Mouse (Mus musculus) gastrocnemius, postnatal 25 days (tissue): ENCODE data around the gene Cmtm6. TPM values are rescaled to one million over a fixed set of nuclear protein-coding genes. Genes with fewer than 3 reads are reported as not detected.

Experiments
- DNase-seq: peaks from one replicate; pipeline ENCODE4 v3.0.0; 2022
- total RNA-seq, 2 experiments: library from RNA; stranded (reverse); gene quantifications; 1 replicate in 1 of 2; 2 replicates in 1 of 2; pipeline ENCODE4 v1.2.3; 2021

Gene Cmtm6
- total RNA-seq, 2 experiments from 2014 or later: 7.9 to 8.1 TPM

DNA sequence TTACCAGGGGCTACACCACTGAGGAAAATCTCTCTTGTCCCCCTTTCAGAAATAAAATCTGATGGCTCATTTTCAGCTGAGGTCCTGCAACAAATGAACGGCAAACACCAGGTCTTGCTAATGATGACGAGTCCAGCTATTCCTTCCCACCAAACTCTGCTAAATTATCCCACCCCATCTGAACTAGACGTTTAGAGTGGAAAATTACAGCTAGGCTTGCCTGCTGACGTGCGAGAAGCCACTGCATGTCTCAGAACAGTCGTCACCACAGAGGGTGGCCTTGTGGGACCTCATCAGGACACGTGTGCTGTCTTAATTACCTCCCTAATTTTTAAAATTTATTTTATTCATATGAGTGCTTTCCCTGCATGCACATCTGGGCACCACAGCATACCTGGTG, 40.6 kb downstream of the Cmtm6 start:
- DNase-seq: no peak

DNA sequence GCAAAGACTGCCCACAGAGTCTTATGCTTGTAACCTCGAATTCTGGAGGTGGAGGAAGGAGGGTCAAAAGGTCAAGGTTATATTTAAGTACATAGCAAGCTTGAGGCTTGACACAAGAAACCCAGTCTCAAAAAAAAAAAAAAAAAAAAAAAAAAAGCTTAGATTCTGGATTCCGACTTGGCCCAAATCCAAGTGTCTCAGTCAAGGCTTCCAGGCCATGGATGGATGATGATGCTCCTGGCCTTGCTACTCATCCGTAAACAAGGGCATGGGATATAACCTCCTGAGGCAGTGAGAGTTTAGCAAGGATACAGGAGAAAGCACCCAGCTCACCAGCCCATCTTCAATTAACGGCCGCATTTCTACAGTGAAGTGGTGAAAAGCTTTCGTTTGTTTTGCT, 43.7 kb downstream of the Cmtm6 start:
- no peak for DNase-seq

GRCm38 (mm10) chr9:114775272-114775671, 44.4 kb downstream of the Cmtm6 start:
- peak; percentile 79 for DNase-seq

DNA sequence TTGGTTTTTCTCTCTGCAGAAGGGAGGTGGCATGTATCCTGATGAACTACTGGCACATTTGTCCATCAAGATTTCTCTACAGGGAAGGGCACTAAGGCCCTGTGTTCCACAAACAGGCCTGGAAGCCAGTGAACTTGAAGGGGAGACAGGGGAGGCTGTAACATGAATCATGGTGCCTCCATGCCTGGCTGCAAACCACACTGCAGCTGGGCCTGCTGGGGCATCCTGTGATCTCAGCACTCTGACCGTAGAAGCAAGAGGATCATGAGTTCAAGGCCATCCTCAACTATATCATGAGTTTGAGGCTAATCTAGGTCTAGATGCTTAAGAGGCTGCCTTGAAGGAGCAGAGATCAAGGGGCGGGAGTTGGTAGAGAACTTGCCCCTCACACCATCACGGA, 45.4 kb downstream of the Cmtm6 start:
- DNase-seq: no peak

DNA sequence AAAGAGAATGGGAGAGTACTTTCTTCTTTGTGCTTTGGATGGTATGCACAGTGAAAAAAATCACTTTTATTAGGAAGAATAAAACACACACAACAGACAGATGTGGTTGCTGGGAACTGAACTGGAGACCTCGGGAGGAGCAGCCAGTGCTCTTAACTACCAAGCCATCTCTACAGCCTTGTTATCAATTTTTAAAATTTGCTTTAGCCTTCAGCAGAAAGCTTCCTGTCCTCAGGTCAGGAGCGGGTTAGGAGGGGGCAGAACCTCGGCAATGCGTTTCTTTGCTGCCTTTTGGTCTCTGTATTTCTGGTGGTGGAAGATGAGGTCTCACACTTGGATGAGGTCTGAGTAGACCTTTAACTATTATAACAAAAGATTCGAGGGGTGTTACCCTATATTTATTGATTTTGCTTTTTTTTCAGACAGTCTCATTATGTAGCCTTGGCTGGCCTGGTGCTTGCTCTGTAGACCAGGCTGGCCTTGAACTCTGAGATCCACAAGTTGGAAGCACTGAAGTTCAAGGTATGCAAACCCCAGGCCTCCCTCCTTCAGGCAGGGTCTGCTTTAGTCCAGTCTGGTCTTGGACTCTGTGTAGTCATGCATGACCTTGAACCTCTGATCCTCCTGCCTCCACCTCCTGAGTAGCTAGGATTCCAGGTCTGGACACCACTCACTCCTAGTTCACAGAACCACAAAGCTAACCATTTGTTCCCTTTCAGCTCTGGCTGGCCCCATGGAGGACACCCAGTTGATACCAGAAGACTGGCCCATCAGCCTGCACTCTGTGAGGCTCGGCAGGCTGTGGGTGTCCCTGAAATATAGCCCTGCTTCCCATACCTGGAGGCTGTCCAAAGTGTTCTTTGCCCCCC, 46.5 kb downstream of the Cmtm6 start:
- DNase-seq: no peak

DNA sequence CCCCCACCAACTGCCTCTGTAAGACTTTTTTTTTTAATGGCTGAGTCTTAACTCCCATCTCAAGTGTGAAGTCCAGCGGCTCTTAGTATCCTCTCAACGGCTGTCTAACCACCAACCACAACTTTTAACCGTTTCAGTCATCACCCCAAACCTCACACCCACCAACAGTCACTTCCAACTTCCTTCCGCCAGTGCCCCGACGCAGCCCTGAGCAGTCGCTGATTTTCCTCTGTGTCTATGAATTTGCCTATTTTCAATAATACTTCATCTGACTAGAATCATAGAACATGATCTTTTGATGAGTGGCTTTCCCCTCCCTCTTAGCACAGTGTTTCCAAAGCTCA, 47.1 kb downstream of the Cmtm6 start:
- no peak for DNase-seq

DNA sequence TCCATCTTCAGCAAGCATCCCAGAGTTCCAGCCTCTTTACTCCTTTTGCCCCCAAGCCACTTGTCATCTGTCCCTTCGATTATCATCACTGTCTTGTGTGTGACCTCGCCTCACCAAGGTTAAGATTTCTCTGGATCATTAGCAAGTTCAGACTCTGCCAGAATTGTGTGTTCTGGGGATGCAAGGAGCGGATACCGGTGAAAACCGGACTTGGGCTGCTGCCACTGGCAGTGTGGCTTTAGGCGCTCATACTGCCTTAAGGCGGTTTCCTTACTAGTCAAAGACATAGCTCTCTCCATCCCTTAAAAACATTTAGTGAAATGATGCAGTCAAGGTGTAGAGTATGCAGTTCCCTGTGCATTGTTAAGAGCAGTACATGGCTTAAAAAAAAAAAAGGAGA, 48.0 kb downstream of the Cmtm6 start:
- DNase-seq: no peak

DNA sequence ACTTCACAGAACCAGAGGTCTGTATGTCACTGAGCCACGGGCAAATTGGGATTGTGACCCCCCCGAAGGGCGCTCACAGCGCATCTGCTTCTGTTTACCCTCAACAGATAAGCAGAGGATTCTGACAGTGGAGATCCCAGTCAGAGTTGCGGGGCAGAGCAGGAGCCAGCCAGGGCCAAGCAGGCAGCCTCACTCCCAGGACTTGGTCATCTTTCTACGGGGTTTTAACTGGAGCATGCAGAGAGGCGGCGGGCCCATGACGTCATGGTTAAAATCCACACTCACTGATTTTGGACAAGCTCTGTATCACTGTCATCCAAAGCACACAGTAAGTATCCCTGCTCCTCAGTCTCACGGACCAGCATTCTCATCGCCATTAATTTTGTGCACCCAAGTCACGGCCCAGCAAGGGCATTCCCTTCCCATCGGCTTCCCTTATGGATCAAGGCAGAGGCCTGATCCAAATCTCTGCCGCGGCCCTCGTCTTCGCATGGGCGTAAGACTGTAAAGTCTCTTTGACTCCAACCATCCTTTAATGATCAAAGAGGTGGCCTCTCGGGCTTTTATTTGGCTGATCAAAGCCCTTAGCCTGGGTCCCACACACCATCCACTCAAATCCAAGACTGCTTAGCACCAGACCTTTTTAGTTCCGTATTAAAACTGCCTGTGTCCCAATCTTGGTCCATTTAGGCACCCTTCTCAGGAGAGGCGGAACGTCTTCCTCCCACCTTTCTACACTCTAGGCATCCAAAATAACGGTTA, 49.2 kb downstream of the Cmtm6 start:
- no peak for DNase-seq

DNA sequence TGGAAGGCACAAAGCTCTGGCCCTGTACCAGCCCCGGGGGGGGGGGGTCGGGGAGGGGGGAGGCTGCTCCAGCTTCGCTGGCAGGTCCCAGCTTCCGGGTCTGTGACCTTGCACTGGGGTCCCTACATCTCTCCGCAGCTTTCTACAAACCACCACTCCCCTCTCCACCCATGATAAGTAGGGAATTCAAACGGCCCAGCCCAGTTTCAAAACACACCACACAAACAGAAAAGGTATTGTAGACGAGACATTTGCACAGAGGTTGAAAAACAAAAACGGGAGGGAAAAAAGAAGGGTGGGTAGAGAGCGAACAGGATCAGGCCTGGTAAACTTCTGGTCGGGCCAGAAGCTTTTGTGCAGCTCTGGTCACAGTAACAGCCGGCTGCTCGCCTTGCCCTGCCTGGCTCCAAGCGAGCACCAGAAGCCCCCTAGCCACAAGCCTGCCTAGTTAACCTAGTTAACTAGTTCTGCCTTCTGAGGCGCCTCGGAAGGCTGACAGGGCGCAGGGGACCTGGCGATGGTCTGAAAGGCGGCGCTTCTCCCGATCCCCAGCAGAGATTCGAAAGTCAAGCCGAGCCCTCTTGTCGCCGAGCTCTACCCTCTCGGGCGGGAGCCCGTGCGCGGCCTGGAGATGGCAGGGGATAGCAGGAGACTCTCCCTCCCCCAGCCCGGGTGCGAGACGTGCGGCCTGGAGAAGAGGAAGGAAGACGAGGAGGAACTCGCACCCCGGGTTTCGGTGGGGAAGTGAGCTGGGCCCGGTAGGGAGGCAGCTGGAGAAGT, 50.0 kb downstream of the Cmtm6 start:
- peak; percentile 53 for DNase-seq

DNA sequence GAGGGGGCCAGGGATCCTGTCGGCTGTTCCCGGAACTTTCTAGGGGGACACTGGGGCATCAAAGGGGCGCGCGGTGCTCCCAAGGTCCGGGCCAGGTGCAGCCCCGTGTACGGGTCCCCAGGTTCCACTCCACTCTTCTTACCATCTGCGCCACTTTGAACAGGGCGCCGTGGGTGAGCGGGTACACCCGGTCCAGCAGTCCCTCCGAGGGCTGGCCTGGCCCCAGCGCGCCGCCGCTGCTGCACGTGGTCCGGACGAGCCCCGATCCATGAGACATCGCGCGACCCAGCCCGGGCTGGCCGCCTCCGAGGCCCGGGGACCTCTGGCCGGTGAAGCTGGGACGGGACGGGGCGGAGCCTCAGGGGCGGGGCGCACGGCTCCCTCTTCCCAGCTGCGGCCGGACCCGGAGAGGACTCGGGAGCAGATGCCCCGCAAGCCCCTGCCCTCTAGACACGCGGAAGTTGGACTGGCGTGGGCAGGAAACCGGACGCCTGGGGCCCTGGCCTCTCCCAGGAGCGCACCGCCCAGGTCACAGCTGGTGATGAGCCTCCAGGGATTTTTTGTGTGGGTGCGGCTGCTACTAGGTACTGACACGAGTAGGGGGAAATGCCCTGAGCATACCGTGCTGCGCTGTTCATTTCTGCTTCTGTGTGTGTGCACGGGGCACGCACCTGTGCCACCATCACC, 50.8 kb downstream of the Cmtm6 start, which contains the start of gene Cmtm7:
Gene Cmtm7, minus strand, starts transcription at position 331 of the 687 bp plus-strand sequence.
- DNase-seq: peak; percentile 82

DNA sequence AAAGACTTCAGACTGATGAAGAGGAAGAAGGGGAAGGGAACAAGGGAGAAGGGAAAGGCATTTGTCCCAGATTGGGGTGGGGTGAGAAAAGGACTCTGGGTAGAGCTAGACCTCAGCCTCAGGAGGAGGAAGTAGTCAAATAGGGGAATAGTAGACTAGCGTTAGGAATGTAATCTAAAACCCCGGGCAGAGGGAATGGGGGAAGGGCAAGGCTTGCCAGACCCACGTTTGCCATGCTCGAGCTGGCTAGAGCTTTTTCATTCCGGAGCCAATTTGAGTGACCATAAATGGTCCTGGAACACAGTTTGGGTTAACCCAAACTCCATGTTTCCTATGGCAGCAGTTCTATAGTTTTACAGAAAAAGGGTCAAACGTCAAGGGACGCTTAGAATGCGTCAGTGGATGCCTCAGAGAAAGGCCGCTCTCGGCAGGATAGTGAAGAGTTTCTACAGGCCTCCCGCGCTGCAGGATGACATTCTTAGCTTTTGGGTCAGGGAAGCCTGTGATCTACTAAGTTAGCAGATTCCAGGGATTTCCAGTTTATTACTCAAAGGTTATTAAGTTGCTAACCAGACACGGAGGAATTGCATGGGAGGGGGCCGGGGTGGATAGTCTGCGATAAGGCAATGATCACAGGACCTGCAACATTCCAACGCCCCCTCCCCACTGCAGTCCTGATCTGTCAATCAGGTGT, 54.7 kb downstream of the Cmtm6 start:
- DNase-seq: no peak

DNA sequence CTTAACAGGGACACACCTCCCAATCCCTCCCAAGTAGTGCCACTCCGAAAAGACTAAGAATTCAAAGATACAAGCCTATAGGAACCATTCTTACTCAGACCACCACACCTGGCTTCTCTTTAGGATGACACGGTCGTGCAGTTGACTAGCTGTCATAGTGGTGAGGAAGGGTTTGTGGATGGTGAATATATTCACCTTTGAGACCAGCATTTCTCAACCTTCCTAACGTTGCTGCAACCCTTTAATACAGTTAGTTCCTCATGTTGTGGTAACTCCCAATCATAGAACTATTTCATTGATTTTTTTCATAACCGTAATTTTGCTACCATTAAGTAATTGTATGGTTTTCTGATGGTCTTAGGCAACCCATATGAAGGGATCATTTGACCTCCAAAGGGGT, 56.2 kb downstream of the Cmtm6 start:
- DNase-seq: no peak

DNA sequence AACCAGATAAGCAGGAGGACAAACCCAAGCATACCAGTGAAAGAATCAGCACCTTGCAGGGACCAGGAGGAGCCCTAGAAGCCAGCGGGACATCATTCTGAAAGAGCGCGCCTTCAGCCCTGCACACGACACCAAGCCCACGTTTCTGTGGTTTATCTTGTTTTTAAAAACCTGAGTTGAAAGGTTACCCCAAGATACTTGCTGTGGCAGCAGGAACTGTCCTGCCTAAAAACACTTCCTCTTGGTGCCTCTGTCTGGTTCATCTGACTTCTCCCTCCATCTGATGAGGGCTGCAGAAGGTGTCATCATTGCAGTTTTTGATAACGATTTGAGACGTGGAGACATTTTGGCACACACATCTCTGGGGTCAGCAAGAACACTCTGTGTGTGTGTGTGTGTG, 56.8 kb downstream of the Cmtm6 start:
- no peak for DNase-seq

- DNase-seq: no peak
Measured at GRCm38 (mm10) chr9:114788697-114789096, 57.8 kb downstream of the Cmtm6 start.

DNA sequence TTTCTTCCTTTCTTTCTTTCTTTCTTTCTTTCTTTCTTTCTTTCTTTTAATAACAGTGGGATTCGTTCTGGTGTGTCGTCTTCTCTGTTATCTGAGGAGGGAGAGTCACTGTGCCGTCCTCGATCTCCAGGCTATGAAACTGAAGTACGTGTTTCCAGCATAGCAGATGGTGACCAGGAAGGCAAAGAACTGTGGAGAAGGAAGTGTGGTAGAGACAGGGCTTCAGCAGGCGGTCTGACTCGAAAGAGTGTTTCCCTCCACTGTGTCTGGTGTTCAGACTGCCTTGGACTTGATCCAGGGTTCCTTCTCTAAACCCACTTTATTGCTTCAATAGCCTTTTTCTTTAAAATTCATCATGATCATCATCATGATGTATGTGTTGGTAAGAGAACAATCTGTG, 58.6 kb downstream of the Cmtm6 start:
- DNase-seq: no peak

GRCm38 (mm10) chr9:114789989-114790388, 59.1 kb downstream of the Cmtm6 start:
- DNase-seq: no peak

DNA sequence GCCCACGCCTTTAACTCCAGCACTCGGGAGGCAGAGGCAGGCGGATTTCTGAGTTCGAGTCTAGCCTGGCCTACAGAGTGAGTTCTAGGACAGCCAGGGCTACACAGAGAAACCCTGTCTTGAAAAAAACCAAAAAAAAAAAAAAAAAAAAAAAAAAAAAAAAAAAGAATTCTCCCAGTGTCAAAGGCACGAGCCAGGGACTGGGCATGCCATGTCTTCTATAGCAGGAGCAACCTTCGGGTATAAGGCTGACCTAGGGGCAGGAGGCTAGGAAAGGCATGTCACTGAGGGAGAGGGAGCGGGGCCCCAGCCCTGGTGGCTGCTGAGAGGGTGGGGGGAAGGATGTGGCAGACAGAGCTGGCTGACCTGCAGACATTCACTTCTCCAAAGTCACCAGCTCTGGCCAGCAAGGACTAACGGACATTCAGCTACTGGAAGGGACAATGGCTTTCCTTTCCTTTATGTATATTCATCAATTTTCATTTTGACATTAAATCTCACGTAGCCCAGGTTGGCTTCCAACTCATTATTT, 62.9 kb downstream of the Cmtm6 start:
- DNase-seq: no peak

GRCm38 (mm10) chr9:114794491-114794890, 63.6 kb downstream of the Cmtm6 start:
- no peak for DNase-seq

GRCm38 (mm10) chr9:114796473-114797050, 65.6 kb downstream of the Cmtm6 start:
- DNase-seq: no peak

DNA sequence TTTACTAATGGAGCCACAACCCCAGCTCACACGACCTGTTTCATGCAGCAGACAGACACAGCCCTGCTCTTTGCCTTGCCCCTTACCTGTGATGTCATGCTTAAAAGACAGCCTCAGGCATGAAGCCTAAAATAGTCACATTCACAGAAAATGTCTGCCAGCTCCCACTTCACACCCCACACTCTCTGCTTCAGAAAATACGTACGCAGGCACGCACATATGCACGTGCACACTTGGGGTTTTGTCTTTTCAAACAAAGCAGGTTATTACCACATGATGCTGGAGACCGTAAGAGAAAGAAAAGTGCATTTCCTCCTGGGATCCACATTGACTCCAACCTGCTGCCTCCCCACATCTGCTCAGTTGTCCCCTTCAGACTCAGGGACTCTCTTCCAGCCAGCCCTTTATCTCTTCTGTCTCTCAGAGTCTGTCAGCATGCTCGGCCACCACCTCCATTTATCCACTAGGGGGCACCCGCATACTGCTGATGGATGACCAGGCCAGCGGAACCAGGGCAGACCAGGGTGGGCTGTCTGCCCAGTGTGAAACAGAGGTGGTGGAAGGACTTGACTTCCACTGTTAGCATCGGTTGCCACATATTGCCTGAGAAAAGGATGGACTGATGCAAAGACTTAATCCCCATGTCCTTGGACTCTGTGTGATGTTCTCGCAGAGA, 66.6 kb downstream of the Cmtm6 start:
- DNase-seq: peak; percentile 70
